Mouse (Mus musculus) myocyte (in vitro differentiated cells): ENCODE results near the gene Hoxa2. TPM values are rescaled to one million over a fixed set of nuclear protein-coding genes. Genes with fewer than 3 reads are reported as not detected.

Source experiments
- H3K27me3 ChIP-seq: one replicate; pipeline ENCODE4 v1.6.1; 2011; ENCODE audit not compliant: control insufficient read depth, insufficient read depth, insufficient read length
- H3K36me3 ChIP-seq: one replicate; pipeline ENCODE4 v1.6.1; 2011; ENCODE audit not compliant: control insufficient read depth, insufficient read depth
- H3K4me2 ChIP-seq: one replicate; pipeline ENCODE4 v1.6.1; 2011; ENCODE audit warnings: low read depth, control low read depth
- H3K4me3 ChIP-seq: one replicate; pipeline ENCODE4 v1.5.1; 2011; ENCODE audit warnings: mild to moderate bottlenecking, control low read depth, moderate library complexity
- H3K79me2 ChIP-seq: one replicate; pipeline ENCODE4 v1.6.1; 2011; ENCODE audit not compliant: control insufficient read depth, insufficient read depth
- H3ac ChIP-seq: one replicate; pipeline ENCODE4 v1.6.1; 2011; ENCODE audit not compliant: control insufficient read depth, insufficient read length
- CEBPB ChIP-seq: IDR thresholded peaks from 2 replicates; pipeline ENCODE4 v1.6.1; 2011; ENCODE audit warnings: mild to moderate bottlenecking, moderate library complexity; ENCODE audit not compliant: poor library complexity, insufficient read depth, severe bottlenecking
- E2F4 ChIP-seq: IDR thresholded peaks from one replicate; pipeline ENCODE4 v1.6.1; 2011; ENCODE audit warnings: mild to moderate bottlenecking, control low read depth, moderate library complexity; ENCODE audit not compliant: insufficient read depth
- MAX ChIP-seq: IDR thresholded peaks from one replicate; pipeline ENCODE4 v1.6.1; 2011; ENCODE audit warnings: low read depth, mild to moderate bottlenecking, control low read depth
- MYOD1 ChIP-seq, 3 experiments: IDR thresholded peaks; one replicate each; pipeline ENCODE4 v1.6.1; 2011; ENCODE audit warnings: control low read depth in 2 of 3, low read depth in 2 of 3, mild to moderate bottlenecking in 2 of 3, moderate library complexity in 1 of 3; ENCODE audit not compliant: insufficient read length in 2 of 3, control insufficient read depth in 1 of 3
- MYOG ChIP-seq, 3 experiments: IDR thresholded peaks; one replicate each; pipeline ENCODE4 v1.6.1; 2011; ENCODE audit warnings: control low read depth in 2 of 3, low read depth in 2 of 3, mild to moderate bottlenecking in 2 of 3; ENCODE audit not compliant: insufficient read length in 2 of 3, control insufficient read depth in 1 of 3, insufficient read depth in 1 of 3
- POLR2A ChIP-seq: IDR thresholded peaks from one replicate; pipeline ENCODE4 v1.6.1; 2011; ENCODE audit warnings: low read depth, mild to moderate bottlenecking, control low read depth, moderate library complexity; ENCODE audit not compliant: insufficient read length
- POLR2AphosphoS2 ChIP-seq: IDR thresholded peaks from one replicate; pipeline ENCODE4 v1.6.1; 2011; ENCODE audit warnings: low read depth, control low read depth; ENCODE audit not compliant: insufficient read length
- REST ChIP-seq: IDR thresholded peaks from one replicate; pipeline ENCODE4 v1.6.1; 2011; ENCODE audit warnings: mild to moderate bottlenecking, control low read depth, moderate library complexity; ENCODE audit not compliant: insufficient read depth, insufficient read length
- SRF ChIP-seq: IDR thresholded peaks from one replicate; pipeline ENCODE4 v1.6.1; 2011; ENCODE audit warnings: low read depth; ENCODE audit not compliant: control insufficient read depth, insufficient read length
- TCF12 ChIP-seq: IDR thresholded peaks from one replicate; pipeline ENCODE4 v1.6.1; 2011; ENCODE audit warnings: mild to moderate bottlenecking, control low read depth; ENCODE audit not compliant: poor library complexity, insufficient read depth, severe bottlenecking
- TCF3 ChIP-seq: IDR thresholded peaks from one replicate; pipeline ENCODE4 v1.6.1; 2011; ENCODE audit warnings: low read depth, control low read depth; ENCODE audit not compliant: insufficient read length
- USF1 ChIP-seq: IDR thresholded peaks from one replicate; pipeline ENCODE4 v1.6.1; 2011; ENCODE audit warnings: low read depth, mild to moderate bottlenecking, control low read depth, moderate library complexity
- polyA plus RNA-seq: library from polyadenylated mRNA; unstranded; fragments of >200 nt; fragmentation: generic; extraction: Trizol; gene quantifications from one replicate; pipeline ENCODE4 v1.2.1, GENCODE M21; 2012; ENCODE audit warnings: missing spikeins

Hoxa2 gene
- polyA plus RNA-seq, 1 experiment, result 0.32 TPM

- no peak overlapping the region for H3K4me2 ChIP-seq
- no peak overlapping the region for H3K4me3 ChIP-seq
- H3K27me3 ChIP-seq, result no peaks in the 10 kb centered on the region
- H3K79me2 ChIP-seq, result peaks cover 34% of the 10 kb centered on the region
- no peak for TF ChIP-seq SRF
- TF ChIP-seq MYOG (IDR thresholded peaks at IDR 0.05; ENCODE audit: control insufficient read depth in 1 of 3, insufficient read depth in 1 of 3, insufficient read length in 2 of 3, low read depth in 2 of 3), result no peak
- TF ChIP-seq TCF12, result no peak
- no peak for TF ChIP-seq REST
- TF ChIP-seq MAX, result no peak
- TF ChIP-seq POLR2AphosphoS2, result no peak
- no peak for TF ChIP-seq E2F4
- no peak for TF ChIP-seq USF1
- no peak for TF ChIP-seq CEBPB
- TF ChIP-seq MYOD1 (IDR thresholded peaks at IDR 0.05; ENCODE audit: control insufficient read depth in 1 of 3, insufficient read length in 2 of 3, low read depth in 2 of 3), result no peak
- no peak for TF ChIP-seq TCF3
- no peak for TF ChIP-seq POLR2A
- no peak overlapping the region for H3ac ChIP-seq
- peaks cover 13% of the 10 kb centered on the region for H3K36me3 ChIP-seq
Observed at GRCm38 (mm10) chr6:52206882-52207683, 42.5 kb upstream of the Hoxa2 start.

- Histone ChIP-seq H3K36me3 (peaks cover 16% of the 10 kb centered on the region), H3ac (no peak overlapping the region), H3K27me3 (no peaks in the 10 kb centered on the region), H3K4me3 (no peak overlapping the region), H3K4me2 (no peak overlapping the region), H3K79me2 (peaks cover 27% of the 10 kb centered on the region)
- TF ChIP-seq E2F4, result no peak
- no peak for TF ChIP-seq POLR2A
- no peak for TF ChIP-seq POLR2AphosphoS2
- TF ChIP-seq USF1, result no peak
- TF ChIP-seq TCF3, result no peak
- no peak for TF ChIP-seq SRF
- no peak for TF ChIP-seq MYOG (IDR thresholded peaks at IDR 0.05; ENCODE audit: control insufficient read depth in 1 of 3, insufficient read depth in 1 of 3, insufficient read length in 2 of 3, low read depth in 2 of 3)
- TF ChIP-seq REST, result no peak
- no peak for TF ChIP-seq CEBPB
Observed at GRCm38 (mm10) chr6:52205638-52206621, 41.3 kb upstream of the Hoxa2 start.

DNA sequence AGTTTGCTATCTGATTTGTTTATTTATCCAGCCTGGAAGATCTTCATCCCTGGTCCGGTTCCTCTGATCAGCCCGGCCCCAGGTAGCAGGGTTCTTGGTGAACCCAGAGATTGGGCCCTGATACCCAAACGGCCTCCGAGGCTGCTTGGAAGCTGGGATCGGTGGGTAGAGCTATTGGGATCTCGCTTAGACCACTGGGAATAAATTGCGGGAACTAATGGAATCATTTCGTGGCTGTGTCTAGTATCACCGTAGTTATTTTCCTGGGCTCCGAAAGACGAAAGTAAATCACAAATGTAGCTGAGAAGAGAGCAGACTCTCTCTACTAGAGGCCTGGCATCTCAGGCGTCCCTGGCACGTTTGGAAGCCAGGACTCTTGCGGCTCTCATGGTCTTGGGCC lies 40.6 kb upstream of the Hoxa2 start:
- Histone ChIP-seq H3K79me2 (peaks cover 20% of the 10 kb centered on the region), H3K4me3 (no peak overlapping the region), H3K27me3 (no peaks in the 10 kb centered on the region), H3ac (no peak overlapping the region), H3K4me2 (no peak overlapping the region), H3K36me3 (peaks cover 16% of the 10 kb centered on the region)
- TF ChIP-seq TCF3 (no peak), REST (no peak), SRF (no peak), MAX (no peak), POLR2A (no peak), E2F4 (no peak), MYOG (IDR thresholded peaks at IDR 0.05; ENCODE audit: control insufficient read depth in 1 of 3, insufficient read depth in 1 of 3, insufficient read length in 2 of 3, low read depth in 2 of 3) (no peak), POLR2AphosphoS2 (no peak), USF1 (no peak), TCF12 (no peak), MYOD1 (IDR thresholded peaks at IDR 0.05; ENCODE audit: control insufficient read depth in 1 of 3, insufficient read length in 2 of 3, low read depth in 2 of 3) (no peak), CEBPB (no peak)

DNA sequence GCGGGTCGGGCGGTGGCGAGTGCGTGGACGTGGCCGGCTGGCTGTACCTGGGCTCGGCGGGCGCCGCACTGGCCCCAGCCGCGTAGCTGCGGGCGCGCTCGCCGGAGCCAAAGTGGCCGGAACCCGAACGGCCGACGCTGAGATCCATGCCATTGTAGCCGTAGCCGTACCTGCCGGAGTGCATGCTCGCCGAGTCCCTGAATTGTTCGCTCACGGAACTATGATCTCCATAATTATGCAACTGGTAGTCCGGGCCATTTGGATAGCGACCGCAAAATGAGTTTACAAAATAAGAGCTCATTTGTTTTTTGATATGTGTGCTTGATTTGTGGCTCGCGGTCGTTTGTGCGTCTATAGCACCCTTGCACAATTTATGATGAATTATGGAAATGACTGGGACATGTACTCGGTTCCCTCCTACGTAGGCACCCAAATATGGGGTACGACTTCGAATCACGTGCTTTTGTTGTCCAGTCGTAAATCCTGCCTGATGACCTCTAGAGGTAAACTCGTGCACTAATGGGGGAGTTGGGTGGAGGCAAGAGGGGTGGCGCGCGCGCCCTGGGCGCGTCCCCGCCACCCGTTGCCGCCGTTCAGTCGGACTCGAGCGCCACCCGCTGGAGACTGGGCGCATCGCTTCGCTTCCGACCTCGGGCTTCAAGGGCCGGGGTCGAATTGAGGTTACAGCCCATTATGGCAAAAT lies 39.6 kb upstream of the Hoxa2 start, which contains the start of gene Hoxa5:
Gene Hoxa5 (minus strand): TSS at position 538 of the 703 bp plus-strand sequence.
- no peak within 1 kb of the TSS for H3ac ChIP-seq
- no peak within 1 kb of the TSS for H3K4me2 ChIP-seq
- H3K4me3 ChIP-seq, result no peak within 1 kb of the TSS
- H3K36me3 ChIP-seq, result peaks cover 16% of the 10 kb centered on the region
- H3K79me2 ChIP-seq, result peaks cover 10% of the 10 kb centered on the region
- TF ChIP-seq USF1, result no peak
- no peak for TF ChIP-seq POLR2AphosphoS2
- no peak for TF ChIP-seq MYOD1 (IDR thresholded peaks at IDR 0.05; ENCODE audit: control insufficient read depth in 1 of 3, insufficient read length in 2 of 3, low read depth in 2 of 3)
- TF ChIP-seq REST, result no peak
- TF ChIP-seq MAX, result no peak
- no peak for TF ChIP-seq CEBPB
- TF ChIP-seq E2F4, result no peak
- no peak for TF ChIP-seq TCF3
- TF ChIP-seq MYOG (IDR thresholded peaks at IDR 0.05; ENCODE audit: control insufficient read depth in 1 of 3, insufficient read depth in 1 of 3, insufficient read length in 2 of 3, low read depth in 2 of 3), result no peak
- TF ChIP-seq POLR2A, result no peak
- no peak for TF ChIP-seq SRF
- TF ChIP-seq TCF12, result no peak
- H3K27me3 ChIP-seq, result no peaks in the 10 kb centered on the region
